Mouse (Mus musculus): ENCODE data around the gene Zcchc7.

DNA sequence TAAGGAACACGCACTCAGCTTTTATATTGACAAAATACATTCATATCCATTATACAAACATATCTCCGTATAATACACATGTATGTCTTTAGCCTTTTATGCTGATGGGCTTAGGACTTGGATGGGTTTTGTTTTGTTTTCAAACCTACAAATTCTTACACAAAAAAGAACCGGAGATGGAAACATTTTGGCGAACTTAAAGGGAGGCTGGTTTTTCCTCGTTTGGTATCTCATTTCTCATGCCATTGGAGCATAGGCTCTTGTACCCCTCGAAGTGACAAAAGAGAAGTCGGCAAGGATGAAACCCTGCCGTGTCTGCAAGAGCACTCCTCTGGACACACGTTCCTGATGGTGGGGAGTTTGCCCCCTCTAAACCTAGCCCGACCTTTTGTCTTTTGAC, 39.3 kb upstream of the Zcchc7 start:
- TF ChIP-seq CTCF (IDR thresholded peaks at IDR 0.05; ENCODE audit: insufficient read depth, low read length), result no peak
- no peak for TF ChIP-seq POLR2A (IDR thresholded peaks at IDR 0.05; ENCODE audit: borderline replicate concordance, extremely low read depth, low read depth, low read length)

Data from lung, adult 2 months (tissue).